Mouse (Mus musculus) embryo, embryonic 9.5 days (tissue): ENCODE results near the gene Vcp.
A peak's percentile ranks its signal among the peaks of the same experiment; 100 is the strongest.

Experiments used
- DNase-seq: peaks from one replicate; pipeline ENCODE4 v3.0.0-alpha.2; 2017; ENCODE audit errors: extremely low spot score

Vcp gene

DNA sequence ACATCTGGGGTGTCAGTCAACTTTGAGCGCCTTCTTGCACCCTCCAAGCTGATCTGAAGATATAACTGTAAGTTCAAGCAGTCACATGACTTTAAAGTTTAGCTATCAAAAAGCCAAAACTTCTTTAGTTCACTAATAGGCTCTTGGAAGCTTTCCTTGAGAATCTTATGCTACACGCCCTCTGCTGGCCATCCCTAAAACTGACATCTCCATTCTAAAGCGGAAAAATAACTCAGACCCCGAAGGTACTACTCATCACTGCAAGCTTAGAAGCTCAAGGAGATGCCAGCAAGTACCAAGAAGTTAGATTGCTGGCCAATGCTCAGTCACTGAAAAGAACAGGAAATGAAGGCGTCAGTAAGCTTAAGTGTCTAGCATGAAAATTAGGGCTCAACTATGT lies 54.4 kb downstream of the Vcp start:
- peak; percentile 50 for DNase-seq

DNA sequence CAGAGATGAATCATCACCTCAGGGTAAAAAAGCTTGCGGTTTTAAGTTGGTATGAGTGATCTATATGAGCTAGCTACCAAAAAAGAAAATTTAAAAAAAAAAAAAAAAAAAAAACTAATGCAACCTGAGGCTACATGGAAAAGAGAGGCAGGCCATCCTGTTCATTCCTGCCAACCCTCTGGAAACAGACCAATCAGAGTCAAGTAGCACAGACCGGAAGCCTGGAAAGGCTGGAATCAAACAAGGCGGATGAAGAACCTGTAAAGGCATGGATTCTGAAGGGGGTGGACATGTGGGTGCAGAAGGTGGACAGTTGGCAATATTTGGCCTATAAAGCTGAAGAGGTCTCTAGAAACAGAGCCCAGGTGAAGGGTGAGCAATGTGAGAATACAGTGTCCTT lies 54.9 kb downstream of the Vcp start:
- DNase-seq, result no peak

DNA sequence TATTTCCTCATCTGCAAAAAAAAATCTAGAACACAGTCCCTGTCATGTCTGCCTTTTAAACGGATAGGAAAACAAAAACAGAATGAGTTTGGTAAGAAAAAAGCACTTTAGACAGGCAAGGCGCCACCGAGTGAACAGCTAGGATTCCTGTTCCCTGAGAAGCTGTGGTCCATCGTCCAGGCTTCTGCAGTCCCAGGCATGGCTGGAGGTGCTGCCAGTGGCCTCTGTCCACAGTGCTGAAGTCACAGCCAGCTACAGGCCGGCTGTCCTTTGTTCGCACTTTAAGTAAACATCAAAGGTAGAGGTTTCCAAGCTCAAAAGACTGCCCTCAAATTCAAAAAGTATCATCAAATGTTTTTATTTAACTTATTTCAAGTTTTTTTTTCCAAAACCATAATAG lies 55.3 kb downstream of the Vcp start:
- no peak for DNase-seq

DNA sequence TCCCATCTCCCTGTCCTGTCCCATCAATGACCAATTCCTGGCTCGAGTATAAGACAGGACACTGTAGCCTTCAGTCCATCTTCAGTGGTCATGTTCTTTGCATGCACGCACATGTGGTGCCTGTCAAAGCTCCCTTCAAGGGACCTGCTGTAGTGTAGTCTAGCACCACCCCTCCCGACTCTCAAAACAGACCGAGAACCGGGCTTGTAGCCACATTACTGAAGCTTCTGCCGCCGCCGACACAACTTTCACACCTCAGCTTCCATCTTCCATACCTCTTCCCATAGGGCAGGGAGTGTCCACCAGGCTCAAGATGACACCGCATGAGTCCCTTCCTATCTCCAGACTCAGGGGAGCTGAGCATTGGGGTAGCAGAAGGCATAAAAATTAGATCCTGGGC lies 56.1 kb downstream of the Vcp start:
- DNase-seq, result no peak

DNA sequence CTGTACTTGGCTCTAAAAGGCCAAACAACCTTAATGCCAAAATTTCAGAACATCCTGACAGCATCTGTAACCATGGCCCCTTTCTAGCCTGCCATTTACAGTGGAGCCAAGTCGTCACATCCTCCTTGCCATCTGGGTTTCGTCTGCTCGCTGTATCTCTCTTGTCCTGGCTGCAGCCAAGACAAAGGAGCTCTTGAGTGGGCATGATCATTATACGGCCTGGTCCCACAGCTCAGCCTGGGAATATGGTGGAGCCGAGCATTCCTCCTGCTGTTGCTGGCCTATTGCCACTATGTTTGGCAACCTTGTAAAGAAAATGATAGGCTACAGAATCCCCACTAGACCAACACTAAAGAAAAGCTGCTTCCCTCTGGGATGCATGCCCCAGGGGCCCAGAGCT lies 57.0 kb downstream of the Vcp start:
- DNase-seq, result no peak

DNA sequence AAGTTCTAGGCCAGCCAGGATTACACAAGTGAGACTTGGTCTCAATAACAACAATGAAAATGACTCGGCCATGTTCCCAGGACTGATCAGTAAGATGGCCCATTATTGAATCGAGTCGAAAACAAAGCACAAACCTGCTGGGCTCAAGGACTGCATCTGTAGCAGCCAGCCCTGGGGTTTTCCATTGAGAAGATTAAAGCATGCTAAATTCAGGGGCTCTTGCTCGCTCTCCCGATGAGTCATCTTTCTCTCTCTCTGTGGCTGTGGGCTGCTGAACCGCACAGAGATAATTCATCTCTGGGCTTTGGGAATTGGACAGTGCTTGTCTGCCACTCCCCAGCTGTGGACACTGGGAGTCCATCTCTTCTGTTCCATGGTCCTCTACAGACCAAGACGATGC lies 58.9 kb downstream of the Vcp start:
- no peak for DNase-seq

DNA sequence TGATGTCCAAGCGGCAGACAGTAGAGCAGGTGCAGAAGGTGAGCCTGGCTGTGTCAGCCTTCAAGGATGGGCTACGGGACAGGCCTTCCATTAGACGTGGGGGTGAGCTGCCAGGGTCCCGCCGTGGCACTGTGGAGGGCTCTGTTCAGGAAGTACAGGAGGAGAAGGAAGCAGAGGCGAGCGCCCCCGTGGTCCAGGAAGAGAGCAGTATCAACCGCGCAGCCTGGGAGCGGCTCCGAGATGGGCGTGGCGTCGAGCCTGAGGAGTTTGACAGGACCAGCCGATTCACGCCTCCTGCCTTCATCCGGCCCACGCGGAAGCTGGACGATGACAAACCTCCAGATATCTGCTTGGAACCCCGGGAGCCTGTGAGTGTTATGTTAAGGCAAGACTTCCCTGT lies 66.7 kb downstream of the Vcp start:
- DNase-seq, result no peak

DNA sequence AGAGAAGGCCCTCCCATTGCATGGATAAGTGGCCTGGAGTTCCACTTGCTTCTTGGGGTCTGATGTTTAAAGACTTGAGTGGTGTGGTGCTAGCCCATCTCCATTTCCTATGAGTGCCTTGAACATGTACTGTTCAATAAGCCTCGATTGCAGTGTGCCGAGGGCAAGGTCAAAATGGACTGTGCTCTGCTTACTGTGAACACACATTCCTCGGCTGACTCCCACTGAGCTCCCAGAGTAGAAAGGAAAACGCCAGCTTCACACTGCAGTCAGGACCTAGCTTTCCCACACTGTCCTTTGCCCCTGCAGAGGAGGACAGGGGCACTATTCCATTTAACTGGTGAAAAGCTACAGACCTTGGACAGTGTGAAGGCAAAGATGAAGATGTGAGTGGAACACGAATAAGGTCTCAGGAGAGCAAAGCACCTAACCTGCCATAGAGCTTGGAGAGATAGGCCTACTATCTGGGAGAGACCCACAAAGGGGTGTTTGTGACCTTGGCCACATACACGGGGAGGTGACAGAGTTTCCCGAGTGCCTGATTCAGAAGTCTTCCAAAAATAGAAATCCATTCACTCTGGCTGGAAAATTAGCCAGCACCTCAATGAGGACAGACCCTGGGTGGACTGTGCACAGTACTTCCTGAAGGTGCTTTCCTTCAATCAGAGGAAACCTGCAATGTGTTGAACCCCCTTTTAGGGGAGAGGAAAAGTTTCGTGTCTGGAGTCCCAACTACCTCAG lies 67.9 kb downstream of the Vcp start:
- no peak for DNase-seq
